Mouse (Mus musculus) urinary bladder, adult 2 months (tissue): ENCODE data around the gene Gria4. TPM values are rescaled to one million over a fixed set of nuclear protein-coding genes. Genes with fewer than 3 reads are reported as not detected.
"Not testable (repeated sequence)": the region's sequence is repeated elsewhere in the genome, so short reads cannot be mapped to it uniquely, and the experiment has no call there.

Source experiments
- DNase-seq: peaks from one replicate; pipeline ENCODE4 v3.0.0; 2022; ENCODE audit warnings: low spot score
- polyA plus RNA-seq: library from polyadenylated mRNA; depleted of rRNA; stranded (reverse); fragments of >200 nt; gene quantifications from 2 replicates; pipeline ENCODE4 v1.2.3, GENCODE M21; 2012; rRNA removed

Gene Gria4
- 6.1 and 8.5 TPM in 2 replicates for polyA plus RNA-seq

DNA sequence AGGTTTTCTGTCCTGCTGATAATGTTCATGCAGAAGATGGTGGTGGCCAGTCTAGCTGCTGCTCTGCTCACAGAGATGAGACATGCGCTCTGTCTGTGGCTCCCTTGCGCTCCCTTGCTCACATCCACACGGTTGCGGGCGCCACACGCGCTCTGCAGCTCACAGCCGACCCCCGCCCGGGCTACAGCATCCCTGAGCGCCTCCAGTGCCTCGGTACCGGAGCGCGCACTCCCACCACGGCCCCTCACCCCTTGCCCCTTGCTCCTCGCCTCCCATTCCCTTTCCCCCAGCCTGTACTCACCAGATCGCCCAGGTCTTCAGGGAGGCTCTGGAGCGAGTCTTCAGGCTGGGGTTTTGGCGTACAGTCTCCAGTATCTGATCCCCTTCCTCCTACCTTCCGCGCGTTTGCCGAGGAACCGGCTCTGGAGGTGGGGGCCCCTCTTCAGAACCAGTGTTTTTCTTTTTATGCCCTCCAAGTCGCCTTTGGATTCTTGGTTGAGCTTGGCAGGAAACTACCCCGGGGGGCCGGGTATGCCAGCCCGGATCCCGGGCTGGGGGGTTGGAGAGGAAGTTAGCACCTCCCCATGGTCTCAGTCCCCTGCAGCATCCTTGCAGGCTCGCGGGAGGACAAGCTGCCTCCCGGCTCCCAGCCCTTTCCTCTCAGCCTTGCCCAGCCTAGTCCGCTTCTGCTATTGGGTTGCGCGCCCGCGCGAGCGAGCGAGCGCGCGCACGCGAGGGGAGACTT is at the start of gene Gria4:
Gene Gria4 (minus strand): TSS at position 691 of the 745 bp plus-strand sequence.
- DNase-seq, result peak; percentile 21

GRCm38 (mm10) chr9:4810941-4811340 is 14.9 kb upstream of the Gria4 start:
- DNase-seq, result not testable (repeated sequence)

DNA sequence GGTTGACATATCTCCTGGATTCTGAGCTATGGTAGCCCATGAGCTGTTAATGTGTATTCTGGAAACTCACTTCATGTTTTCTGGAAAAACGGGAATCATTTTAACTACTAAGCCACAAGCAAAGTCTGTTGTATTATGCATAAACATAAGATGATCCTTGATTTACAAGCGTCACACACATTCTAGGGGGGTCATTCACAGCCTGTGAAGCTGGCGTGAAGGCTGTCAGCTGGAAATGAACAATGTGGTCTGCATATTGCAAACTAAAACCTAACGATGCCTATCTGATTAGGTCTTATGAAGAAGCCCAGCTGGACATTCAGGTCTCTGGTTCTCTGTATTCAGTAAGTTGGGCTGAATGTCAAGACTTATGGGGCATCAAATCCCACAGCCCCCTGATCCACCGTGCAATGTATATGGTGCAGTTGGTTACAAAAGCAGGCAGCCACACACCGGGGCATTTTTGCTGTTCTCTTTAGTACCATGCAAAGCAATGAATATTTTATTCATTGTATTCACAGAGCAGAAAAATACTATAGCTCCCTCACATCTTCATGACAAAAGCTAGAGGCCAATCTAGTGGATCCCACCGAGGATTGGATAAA is 7.2 kb upstream of the Gria4 start:
- no peak for DNase-seq

DNA sequence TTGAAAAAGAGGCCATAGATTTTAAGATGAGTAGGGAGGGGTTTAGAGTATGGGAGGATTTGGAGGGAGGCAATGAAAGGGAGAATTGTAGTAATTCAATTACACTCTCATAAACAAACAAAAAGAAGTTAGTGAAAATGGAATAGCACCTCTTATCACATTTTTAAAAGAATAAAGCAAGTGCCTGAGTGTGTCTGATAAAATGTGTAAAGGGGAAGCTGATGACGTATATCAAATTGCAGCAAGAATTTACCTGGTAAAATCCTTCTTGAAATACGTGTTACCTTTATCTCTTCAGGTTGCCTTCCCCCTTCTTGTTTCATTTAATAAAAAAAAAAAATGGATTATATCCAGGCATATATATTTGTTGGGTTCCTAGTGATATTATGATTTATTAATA is 1.4 kb upstream of the Gria4 start:
- no peak for DNase-seq

- DNase-seq, result no peak
Observed at GRCm38 (mm10) chr9:4796289-4796645, 233 bp upstream of the Gria4 start.

DNA sequence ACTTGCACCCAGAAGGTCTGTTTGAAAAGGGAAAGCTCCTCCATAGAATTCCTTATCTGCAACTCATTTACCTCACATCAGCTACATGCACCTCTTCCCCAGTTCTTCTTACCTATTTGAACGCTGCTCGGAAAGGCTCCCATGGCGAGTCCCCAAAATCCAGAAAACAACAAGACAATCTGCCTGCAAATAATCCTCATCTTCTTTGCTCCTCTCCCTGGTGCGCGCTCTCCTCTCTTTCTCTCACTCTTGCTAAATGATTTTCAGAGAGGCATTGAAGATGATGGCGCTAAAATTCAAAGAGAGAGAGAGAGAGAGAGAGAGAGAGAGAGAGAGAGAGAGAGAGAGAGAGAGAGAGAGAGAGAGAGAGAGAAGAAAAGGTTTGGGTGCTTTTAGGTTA is 959 bp downstream of the Gria4 start:
- DNase-seq, result no peak

GRCm38 (mm10) chr9:4794411-4794810 is 1.6 kb downstream of the Gria4 start:
- DNase-seq, result no peak

GRCm38 (mm10) chr9:4749407-4749806 is 46.6 kb downstream of the Gria4 start:
- not testable (repeated sequence) for DNase-seq

DNA sequence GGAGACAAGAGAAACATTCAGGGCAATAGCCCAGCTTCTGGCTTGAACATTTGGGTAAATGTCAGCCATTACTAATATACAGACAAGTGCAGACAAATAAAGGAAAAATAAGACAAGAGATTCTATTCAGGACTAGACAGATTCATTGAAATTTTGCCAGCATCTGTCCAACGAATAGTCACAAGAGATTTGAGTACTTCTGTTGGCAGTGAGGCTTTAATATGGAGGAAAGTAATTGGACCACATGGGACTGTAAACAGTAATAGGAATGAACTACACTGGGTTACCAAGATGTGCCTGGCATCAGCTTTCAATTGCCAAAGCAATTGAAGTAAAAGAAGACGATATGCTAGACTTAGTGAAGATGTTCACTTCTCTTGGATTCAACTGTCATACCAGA is 81.9 kb downstream of the Gria4 start:
- DNase-seq, result no peak

DNA sequence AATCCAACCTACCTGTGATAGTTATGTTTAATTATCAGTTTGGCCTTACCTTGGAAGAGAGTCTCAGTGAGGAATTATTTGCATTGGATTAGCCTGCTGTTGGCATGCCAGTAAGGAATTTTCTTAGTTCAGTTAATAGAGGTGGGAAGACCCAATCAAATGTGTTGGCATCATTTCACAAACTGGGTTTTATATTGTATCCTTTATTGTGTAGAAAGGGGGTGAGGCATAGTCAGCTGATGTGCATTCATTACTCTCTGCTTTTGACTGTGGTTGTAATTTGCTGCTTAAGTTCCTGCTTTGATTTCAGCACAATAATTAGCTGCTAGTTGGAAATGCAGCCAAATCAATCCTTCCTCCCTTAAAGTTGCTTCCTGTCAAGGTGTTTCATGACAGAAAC is 83.7 kb downstream of the Gria4 start:
- DNase-seq, result no peak

DNA sequence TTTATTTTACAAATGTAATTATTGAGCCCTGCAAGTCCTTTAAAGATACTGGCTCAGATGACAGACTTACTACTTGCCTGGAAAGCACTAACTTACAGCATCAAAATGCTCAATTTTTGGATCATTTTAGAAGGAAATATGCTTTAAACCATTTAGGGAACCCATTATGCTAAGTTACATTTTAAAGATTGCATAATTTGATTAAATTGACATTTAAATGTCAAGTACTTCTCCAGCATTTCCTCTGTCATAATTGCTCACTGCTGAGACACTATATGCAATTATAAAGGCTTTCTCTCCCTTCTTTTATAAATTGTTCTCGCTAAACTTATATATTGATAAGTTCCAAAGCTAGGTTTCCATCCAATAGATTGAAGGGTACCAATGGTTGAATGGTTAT is 108.9 kb downstream of the Gria4 start:
- no peak for DNase-seq

DNA sequence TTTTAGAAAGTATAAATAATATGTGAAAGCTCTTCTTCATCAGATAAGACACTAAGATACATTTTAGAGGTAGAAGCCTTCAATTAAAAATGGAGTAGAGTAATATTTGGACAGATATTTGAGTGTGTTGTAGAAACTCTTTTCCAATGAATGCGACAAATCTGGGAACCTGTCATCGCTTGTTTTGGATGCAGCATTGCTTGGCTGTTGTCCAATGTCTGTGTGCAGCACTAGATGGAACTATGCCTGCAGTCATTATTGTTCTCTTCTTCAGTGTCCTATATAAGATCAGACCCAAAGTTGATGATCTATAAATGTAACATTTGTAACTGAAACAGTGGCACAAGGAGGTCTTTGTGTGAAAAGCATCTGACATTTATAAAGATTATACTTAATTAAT is 115.8 kb downstream of the Gria4 start:
- DNase-seq, result no peak

DNA sequence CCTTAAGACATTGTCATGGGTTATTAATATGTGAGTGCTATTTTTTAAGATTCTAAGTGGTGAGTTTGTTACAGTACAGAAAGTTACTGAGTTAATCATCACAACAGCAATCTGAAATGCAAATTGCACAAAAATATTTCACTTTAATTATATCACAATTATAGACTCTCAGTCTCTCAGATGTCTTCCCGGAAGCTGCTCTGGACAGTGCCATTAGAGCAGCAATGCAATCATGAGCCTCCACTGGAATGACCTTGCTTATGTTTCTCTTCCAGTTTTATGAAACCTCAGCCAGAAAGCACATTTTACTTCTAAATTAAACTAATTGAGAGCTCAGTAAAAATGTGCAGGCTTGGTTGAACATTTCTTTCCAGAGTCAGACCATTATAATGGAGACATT is 116.9 kb downstream of the Gria4 start:
- no peak for DNase-seq

GRCm38 (mm10) chr9:4665691-4666090 is 130.3 kb downstream of the Gria4 start:
- no peak for DNase-seq

GRCm38 (mm10) chr9:4662421-4662820 is 133.6 kb downstream of the Gria4 start:
- no peak for DNase-seq

DNA sequence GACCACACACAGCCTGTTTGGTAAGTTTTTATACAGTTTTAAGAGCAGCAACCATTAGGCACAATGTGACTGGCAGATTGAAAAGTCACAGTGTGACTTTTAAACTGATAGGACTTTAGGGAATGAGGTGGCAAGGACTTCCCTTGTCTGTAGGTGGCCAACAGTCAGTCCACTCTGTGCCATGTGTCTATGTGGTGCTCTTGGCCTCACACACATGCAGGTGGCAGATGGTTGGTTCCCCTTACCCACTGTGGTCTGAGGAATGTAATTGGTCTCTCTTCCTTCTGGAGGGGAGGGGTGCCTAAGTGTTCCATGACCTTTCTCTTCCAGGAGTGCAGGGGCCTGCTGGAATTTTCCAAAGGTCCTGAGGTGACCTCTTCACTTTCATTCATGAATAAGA is 137.1 kb downstream of the Gria4 start:
- no peak for DNase-seq

GRCm38 (mm10) chr9:4654333-4654732 is 141.7 kb downstream of the Gria4 start:
- no peak for DNase-seq

DNA sequence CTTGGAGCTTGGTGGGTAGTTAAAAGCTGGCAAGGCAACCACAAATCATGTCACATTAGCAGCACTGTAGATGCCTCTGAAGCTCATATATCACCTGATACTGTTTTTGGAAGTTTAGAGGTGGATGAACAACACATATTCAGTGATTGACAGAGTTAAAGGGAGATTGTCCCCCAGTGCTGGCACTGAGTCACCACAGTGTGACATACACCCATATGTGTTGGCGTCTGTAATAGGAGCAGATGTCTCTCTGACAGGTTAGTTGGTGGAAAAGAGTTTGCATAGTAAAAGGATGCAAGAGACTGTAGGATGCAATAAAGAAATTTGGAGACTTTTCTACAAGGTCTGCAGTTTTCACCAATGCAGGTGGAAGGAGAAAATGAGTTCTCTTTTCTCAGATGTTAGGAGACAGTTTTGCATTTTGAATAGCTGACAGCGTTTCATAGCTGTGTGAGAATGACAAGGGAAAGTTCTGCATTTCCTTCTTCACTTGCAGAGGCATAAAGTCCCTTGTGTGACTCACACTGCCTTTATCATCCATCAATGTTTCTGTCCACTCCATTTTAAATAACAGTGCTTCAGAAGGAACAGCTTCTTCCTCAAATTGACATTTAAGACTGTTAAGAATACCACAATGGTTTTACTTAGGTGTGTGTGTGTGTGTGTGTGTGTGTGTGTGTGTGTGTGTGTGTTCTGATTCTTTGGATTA is 156.7 kb downstream of the Gria4 start:
- DNase-seq, result no peak

GRCm38 (mm10) chr9:4631910-4632309 is 164.1 kb downstream of the Gria4 start:
- DNase-seq, result no peak

DNA sequence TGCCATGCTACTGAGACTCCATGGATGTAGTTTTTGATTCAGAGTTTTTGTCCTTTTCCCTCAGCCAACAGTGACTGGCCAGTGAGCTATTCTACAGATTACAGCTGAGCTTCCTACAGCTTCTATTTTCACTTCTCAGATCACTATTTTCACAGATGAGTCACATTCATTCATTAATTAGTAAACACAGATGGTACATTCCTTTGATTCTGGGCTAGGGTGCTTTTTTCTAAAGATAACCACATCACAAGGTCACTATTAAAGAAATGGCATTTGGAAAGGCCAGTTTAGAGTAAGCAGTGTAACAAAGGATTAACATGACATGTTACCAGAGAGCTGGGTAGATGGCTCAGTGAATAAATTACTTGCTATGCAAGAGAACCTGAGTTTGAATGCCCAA is 180.7 kb downstream of the Gria4 start:
- no peak for DNase-seq

GRCm38 (mm10) chr9:4605354-4605753 is 190.7 kb downstream of the Gria4 start:
- no peak for DNase-seq

DNA sequence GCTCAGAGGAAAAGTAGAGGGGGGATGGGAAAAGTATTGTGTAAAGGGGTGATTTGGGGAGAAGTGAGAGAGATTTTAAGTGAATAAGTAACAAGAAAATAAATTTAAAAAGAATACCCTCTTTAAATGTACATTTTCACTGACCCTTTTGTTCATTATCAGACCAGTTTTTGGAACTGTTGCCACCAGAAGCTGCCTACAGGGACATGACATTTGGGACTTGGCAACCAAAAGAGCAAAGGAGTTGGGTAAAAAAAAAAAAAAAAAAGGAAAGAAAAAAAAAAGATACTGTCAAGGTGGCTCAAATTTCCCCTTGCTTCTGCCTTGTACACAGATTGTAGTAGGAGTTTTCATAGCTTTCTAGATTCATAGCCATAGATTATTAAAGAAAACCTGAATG is 191.8 kb downstream of the Gria4 start:
- no peak for DNase-seq

GRCm38 (mm10) chr9:4601788-4602187 is 194.2 kb downstream of the Gria4 start:
- no peak for DNase-seq
